Mouse (Mus musculus): ENCODE data around the gene Atp9a.

GRCm38 (mm10) chr2:168737878-168738277, 4.3 kb downstream of the Atp9a start:
- TF ChIP-seq CTCF (IDR thresholded peaks at IDR 0.05; ENCODE audit: insufficient read depth, low read depth, low read length) = no peak
- TF ChIP-seq POLR2A (IDR thresholded peaks at IDR 0.05; ENCODE audit: insufficient read depth, low read depth, low read length) = no peak
